Mouse (Mus musculus) left cerebral cortex, adult 2 months (tissue): ENCODE results near the gene Hmbs. TPM values are rescaled to one million over a fixed set of nuclear protein-coding genes. Genes with fewer than 3 reads are reported as not detected.
"Not testable (repeated sequence)": the region's sequence is repeated elsewhere in the genome, so short reads cannot be mapped to it uniquely, and the experiment has no call there.

Experiments
- DNase-seq, 2 experiments: peaks; one replicate each; pipeline ENCODE4 v3.0.0; 2021 to 2022; ENCODE audit warnings: low spot score in 2 of 2, mixed read lengths in 1 of 2; ENCODE audit errors: extremely low spot score in 1 of 2
- H3K27ac ChIP-seq: fragments of 200-600 bp; 2 replicates; pipeline ENCODE4 v1.8.1; 2022
- H3K4me3 ChIP-seq: fragments of 200-600 bp; 2 replicates; pipeline ENCODE4 v1.8.1; 2022
- CTCF ChIP-seq: fragments of 200-600 bp; IDR thresholded peaks from 2 replicates; pipeline ENCODE4 v1.8.1; 2022; ENCODE audit warnings: antibody characterized with exemption, mild to moderate bottlenecking, moderate library complexity
- intact Hi-C: fragments of 180-260 bp; cut with DNase I; formaldehyde crosslinking; loops from one replicate; pipeline ENCODE4 v1.15.1; 2025
- total RNA-seq, 2 experiments: library from RNA; stranded (reverse); gene quantifications; 2 replicates each; pipeline ENCODE4 v1.2.3; 2021

The Hmbs gene
- total RNA-seq, 2 experiments from 2014 or later: 20.8 to 21.1 TPM

DNA sequence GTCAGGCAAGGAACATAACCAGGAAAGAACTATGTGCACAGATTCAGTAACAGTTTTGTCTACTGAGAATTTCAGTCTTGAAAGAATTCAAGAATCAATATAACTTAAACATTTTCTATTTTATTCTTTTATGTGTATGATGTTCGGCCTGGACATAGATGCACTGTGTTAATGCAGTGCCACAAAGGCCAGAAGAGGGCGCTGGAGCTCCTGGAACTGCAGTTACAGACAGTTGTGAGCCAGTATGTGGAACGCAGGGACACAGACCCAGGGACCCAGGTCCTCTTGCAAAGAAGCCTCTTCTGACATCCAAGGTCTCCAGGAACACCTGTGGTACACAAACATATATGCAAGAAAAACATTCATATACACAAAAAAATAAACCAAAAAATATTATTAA lies 20.5 kb upstream of the Hmbs start:
- peak; percentile 46 for TF ChIP-seq CTCF
- intact Hi-C loops: no loop called here

GRCm38 (mm10) chr9:44361931-44362330 lies 17.9 kb upstream of the Hmbs start:
- intact Hi-C loops, DNase-seq: not testable (repeated sequence)
- H3K27ac ChIP-seq: peak overlapping the region; percentile 73
- peak overlapping the region; percentile 90 for H3K4me3 ChIP-seq

More for the DNA sequence above, 20.5 kb upstream of the Hmbs start:
- H3K27ac ChIP-seq: no peak overlapping the region
- no peak overlapping the region for H3K4me3 ChIP-seq
- no peak for DNase-seq

- DNase-seq: peak; percentile 91 to 94
- Histone ChIP-seq H3K27ac (peak within 1 kb of the TSS; percentile 84), H3K4me3 (peak within 1 kb of the TSS; percentile 90)
- no peak for TF ChIP-seq CTCF
- intact Hi-C loops: no loop called here
Measured at GRCm38 (mm10) chr9:44361190-44361917, 17.3 kb upstream of the Hmbs start, which contains the start of gene Vps11. Gene Vps11, minus strand, starts transcription at chr9:44361670.

DNA sequence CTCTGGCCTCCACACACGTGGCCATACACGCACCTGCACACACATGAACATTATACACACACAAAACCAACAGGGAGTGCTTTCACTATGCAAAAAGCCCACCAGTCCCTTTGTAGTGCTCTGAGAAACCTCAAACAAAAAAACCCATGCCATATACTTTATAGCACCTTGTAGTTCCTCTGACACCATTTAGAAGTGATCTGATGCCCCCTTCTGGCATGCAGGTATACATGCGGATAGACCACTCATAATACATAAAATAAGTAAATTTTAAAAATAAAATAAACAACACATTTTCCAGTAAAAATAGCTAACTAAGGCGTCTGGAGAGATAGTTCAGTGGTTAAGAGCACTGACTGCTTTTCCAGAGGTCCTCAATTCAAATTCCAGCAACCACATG lies 13.2 kb upstream of the Hmbs start:
- intact Hi-C loops: no loop called here
- no peak for DNase-seq
- Histone ChIP-seq H3K27ac (no peak overlapping the region), H3K4me3 (no peak overlapping the region)
- TF ChIP-seq CTCF: peak; percentile 43

DNA sequence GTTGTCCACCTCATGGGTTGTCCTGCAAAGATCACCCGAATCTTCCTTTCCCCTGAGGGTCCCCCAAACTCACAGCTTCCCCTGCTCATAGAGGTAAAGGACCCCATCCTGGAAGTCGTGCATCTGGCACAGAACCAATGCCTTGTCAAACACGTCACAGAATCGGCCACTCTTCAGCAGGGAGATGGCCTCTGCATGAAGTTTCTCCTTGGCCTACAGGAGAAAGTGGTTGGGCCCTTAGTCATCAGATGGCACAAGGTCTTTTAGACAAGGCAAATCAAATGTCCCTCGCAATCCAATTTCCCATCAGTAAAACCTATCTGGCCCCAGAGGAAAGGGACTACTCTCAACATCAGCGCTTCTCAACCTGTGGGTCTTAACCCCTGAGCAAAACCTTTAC lies 9.1 kb upstream of the Hmbs start:
- intact Hi-C loops: loop anchor here (5.0 kb wide), 1 partner anchor 34 kb away; no protein-coding TSS in a partner anchor
- Histone ChIP-seq H3K4me3 (no peak overlapping the region), H3K27ac (no peak overlapping the region)
- TF ChIP-seq CTCF: no peak
- no peak for DNase-seq

- no peak for DNase-seq
- intact Hi-C loops: loop anchor here (5.0 kb wide), 1 partner anchor 35 kb away; no protein-coding TSS in a partner anchor
Measured at GRCm38 (mm10) chr9:44352337-44352736, 8.3 kb upstream of the Hmbs start.

GRCm38 (mm10) chr9:44351396-44351795 lies 7.4 kb upstream of the Hmbs start:
- no peak for DNase-seq
- Histone ChIP-seq H3K4me3 (no peak overlapping the region), H3K27ac (no peak overlapping the region)
- intact Hi-C loops: loop anchor here (5.0 kb wide), 1 partner anchor 36 kb away; no protein-coding TSS in a partner anchor
- no peak for TF ChIP-seq CTCF

More at GRCm38 (mm10) chr9:44352337-44352736, 8.3 kb upstream of the Hmbs start:
- no peak overlapping the region for H3K27ac ChIP-seq
- no peak for TF ChIP-seq CTCF
- H3K4me3 ChIP-seq: no peak overlapping the region

DNA sequence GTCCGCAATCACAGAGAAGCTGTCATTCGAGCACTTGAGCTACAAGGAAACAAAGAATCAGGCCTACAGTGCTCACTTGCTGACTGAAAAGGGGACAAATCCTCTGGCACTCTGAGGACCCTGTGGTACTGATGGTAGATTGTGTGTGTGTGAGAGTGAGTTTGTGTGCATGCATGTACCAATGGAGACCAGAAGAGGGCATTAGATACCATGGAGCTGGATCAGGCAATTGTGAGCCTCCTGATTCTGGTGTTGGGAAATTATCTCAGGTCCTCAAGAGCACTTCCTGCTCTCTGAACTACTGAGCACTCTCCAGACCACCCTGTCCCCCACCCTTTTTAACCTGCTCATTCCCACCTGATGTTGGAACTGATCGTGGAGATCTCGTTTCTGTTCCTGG lies 4.5 kb upstream of the Hmbs start:
- no peak overlapping the region for H3K27ac ChIP-seq

GRCm38 (mm10) chr9:44347621-44348020 lies 3.6 kb upstream of the Hmbs start:
- Histone ChIP-seq H3K27ac (no peak overlapping the region), H3K4me3 (no peak overlapping the region)
- TF ChIP-seq CTCF: no peak
- intact Hi-C loops: no loop called here
- DNase-seq: no peak

More for the DNA sequence above, 4.5 kb upstream of the Hmbs start:
- no peak overlapping the region for H3K4me3 ChIP-seq
- no peak; the same call in 1 of the 2 replicates for TF ChIP-seq CTCF
- intact Hi-C loops: no loop called here
- DNase-seq: no peak

DNA sequence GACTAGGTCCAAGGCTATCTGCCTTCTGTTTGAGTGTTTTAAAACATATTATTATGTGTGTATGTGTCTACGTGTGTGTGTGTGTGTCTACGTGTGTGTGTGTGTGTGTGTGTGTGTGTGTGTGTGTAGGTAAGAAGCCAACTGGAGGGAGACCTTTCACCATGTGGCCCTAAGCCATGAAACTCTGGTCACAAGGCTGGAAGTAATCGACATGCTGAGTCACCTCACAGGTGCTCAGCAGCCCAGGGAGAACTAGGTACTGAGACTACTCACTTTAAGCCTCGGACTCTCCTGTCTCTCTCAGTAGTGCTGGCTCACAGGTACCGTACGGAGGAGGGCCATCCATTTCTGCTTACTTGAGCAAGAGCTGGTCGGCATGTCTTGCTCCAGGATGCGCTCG lies 3.1 kb upstream of the Hmbs start:
- Histone ChIP-seq H3K4me3 (no peak overlapping the region), H3K27ac (no peak overlapping the region)
- TF ChIP-seq CTCF: no peak
- intact Hi-C loops: no loop called here
- DNase-seq: no peak

DNA sequence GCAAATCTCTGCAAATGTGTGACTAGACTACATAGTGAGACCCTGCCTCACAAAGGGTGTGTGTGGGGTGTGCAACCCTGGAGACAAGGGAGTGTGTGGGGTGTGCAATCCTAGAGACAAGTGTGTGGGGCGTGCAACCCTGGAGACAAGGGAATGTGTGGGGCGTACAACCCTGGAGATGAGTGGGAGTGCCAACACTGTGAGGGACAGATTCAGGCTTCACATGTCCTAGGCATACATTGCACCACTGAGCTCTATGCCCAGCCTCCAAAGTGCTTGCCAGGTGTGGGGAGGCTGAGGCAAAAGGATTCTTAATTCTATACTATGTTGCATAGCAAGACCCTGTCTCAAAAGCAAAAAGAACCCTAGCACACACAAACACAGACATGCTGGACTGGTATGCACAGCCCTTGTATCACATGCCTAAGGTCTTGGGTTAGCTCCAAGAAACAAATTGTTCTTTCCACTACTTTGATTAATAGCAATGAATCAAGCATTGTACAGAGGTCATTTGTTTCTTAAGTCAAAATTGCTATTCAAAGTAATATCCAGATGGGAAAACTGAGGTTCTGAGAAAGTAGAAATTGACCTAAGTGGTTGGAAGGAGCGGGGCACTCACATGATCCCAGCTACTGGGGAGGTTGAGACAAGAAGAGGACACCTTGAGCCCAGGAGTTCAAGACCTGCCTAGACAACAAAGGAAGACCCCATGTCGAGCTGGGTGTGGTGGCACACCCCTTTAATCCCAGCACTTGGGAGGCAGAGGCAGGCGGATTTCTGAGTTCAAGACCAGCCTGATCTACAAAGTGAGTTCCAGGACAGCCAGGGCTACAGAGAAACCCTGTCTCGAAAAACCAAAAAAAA lies 1.8 kb upstream of the Hmbs start:
- Histone ChIP-seq H3K27ac (peak overlapping the region; percentile 47; the same call in 1 of the 2 replicates), H3K4me3 (no peak overlapping the region)
- no peak for TF ChIP-seq CTCF
- no peak for DNase-seq
- intact Hi-C loops: no loop called here

DNA sequence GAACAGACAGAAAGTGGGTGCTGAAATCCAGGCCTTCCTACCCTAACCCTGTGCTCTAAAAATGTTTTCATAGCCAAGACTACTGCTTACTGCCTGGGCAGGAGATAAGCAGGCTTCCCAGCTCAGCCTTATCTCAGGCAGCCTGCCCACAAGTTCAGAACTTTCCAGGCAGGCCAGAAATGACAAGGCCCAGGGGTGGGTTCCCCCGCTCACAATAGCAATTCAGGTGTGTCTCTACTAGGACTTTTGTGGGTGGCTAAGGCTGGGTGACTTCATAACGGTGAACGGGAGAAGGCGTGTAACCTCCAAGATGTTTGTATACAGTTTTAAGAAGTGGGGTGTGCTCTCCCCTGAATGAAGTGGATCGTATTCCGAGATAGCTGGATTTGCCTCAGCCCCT lies 738 bp downstream of the Hmbs start:
- intact Hi-C loops: no loop called here
- no peak for DNase-seq
- H3K4me3 ChIP-seq: peak overlapping the region; percentile 99
- no peak for TF ChIP-seq CTCF
- peak overlapping the region; percentile 100 for H3K27ac ChIP-seq
